Mouse (Mus musculus) neural tube, embryonic 11.5 days (tissue): ENCODE measurements at regions not wholly inside any gene's neighbourhood (a gene's known extent, or its start where the extent isn't known, plus 50 kb on each side); places are given as distances from the start of the nearest gene placed in this dataset.
"Not testable (repeated sequence)": the region's sequence is repeated elsewhere in the genome, so short reads cannot be mapped to it uniquely, and the experiment has no call there.

Experiments
- ATAC-seq: fragments of 200-750 bp; cut with Nextera tagmentation; 2 replicates; pipeline ENCODE4 v1.8.0; 2017; ENCODE audit warnings: moderate number of reproducible peaks, mild to moderate bottlenecking, moderate TSS enrichment, moderate library complexity; ENCODE audit not compliant: insufficient read depth, low FRiP score, low TSS enrichment
- DNase-seq: peaks from one replicate; pipeline ENCODE4 v3.0.0-alpha.2; 2015; ENCODE audit warnings: low spot score
- H3K27ac ChIP-seq: fragments of 300-500 bp; sonication (generic); 2 replicates; pipeline ENCODE4 v1.5.1; 2014; ENCODE audit warnings: low read depth, mild to moderate bottlenecking, low read length
- H3K27me3 ChIP-seq: fragments of 300-500 bp; sonication (generic); 2 replicates; pipeline ENCODE4 v1.6.1; 2014; ENCODE audit warnings: mild to moderate bottlenecking, low read length, mixed read lengths; ENCODE audit not compliant: control insufficient read depth, insufficient read depth
- H3K36me3 ChIP-seq: fragments of 300-500 bp; sonication (generic); 2 replicates; pipeline ENCODE4 v1.6.1; 2014; ENCODE audit warnings: mild to moderate bottlenecking, low read length, moderate library complexity, mixed read lengths; ENCODE audit not compliant: control insufficient read depth, insufficient read depth
- H3K4me1 ChIP-seq: fragments of 300-500 bp; sonication (generic); 2 replicates; pipeline ENCODE4 v1.6.1; 2014; ENCODE audit warnings: low read length, mixed read lengths; ENCODE audit not compliant: control insufficient read depth, insufficient read depth
- H3K4me2 ChIP-seq: fragments of 300-500 bp; sonication (generic); 2 replicates; pipeline ENCODE4 v1.6.1; 2014; ENCODE audit warnings: low read depth, mild to moderate bottlenecking, moderate library complexity
- H3K4me3 ChIP-seq: fragments of 300-500 bp; sonication (generic); 2 replicates; pipeline ENCODE4 v1.5.1; 2014; ENCODE audit warnings: low read depth, low read length
- H3K9ac ChIP-seq: fragments of 300-500 bp; sonication (generic); 2 replicates; pipeline ENCODE4 v1.6.1; 2014; ENCODE audit warnings: mild to moderate bottlenecking, low read length
- H3K9me3 ChIP-seq: fragments of 300-500 bp; sonication (generic); 2 replicates; pipeline ENCODE4 v1.6.1; 2016; ENCODE audit warnings: low read length; ENCODE audit not compliant: control insufficient read depth
- WGBS: fragments of 180-500 bp; shearing (Covaris S2); extraction: QIAGEN DNeasy Blood & Tissue Kit; methylation state at CpG from one replicate; pipeline ENCODE4 v1.1.7; 2014; 5-methylcytosine and 5-hydroxymethylcytosine counted together

DNA sequence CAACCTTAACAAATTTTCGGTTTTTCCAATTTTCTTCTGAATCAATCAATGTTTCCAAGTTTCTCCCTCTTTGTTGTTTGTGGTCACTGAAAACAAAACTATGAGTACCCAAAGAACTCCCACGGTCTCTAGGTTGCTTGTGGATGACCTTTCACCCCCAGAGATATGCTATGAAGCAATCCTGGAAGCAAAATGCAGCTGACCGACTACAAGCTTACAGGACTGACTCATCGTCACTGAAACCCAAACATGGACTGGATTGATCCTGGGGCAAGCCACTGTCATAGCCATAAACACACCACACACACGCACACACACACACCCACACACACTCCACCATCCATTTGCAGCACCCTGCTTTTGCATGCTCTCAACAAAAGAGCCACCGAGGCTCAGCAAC, 134.7 kb upstream of the Fam3c start:
- ATAC-seq, result no peak
- no peaks in the 10 kb centered on the region for H3K9me3 ChIP-seq
- H3K9ac ChIP-seq, result no peak overlapping the region
- H3K27ac ChIP-seq, result no peak overlapping the region
- H3K4me3 ChIP-seq, result no peak overlapping the region
- no peaks in the 10 kb centered on the region for H3K4me1 ChIP-seq
- WGBS, result 94% methylated on average over 6 of the region's 6 CpGs
- no peak for DNase-seq
- no peaks in the 10 kb centered on the region for H3K36me3 ChIP-seq
- H3K4me2 ChIP-seq, result no peak overlapping the region
- no peaks in the 10 kb centered on the region for H3K27me3 ChIP-seq

DNA sequence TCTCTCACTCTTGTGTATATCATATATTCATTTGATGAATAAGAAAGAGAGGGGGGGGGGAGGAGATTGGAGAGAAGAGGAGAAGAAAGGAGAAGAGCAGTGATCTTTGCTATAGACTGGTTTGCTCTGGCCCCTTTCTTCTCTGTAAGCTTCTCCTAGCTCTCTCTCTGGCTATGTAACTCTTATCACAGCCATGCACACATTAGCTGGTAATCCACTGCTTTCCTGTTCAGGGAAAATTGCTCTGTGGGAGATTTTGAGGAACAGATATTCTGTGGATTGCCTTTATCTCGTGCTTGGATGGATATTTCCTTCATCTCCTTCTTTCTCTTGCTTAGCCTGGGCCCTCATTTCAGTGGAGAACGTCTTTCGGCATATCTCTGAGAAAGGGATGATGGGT, 131.4 kb upstream of the Fam3c start:
- H3K4me3 ChIP-seq, result no peak overlapping the region
- ATAC-seq, result no peak
- H3K9ac ChIP-seq, result no peak overlapping the region
- no peak overlapping the region for H3K4me2 ChIP-seq
- H3K36me3 ChIP-seq, result no peaks in the 10 kb centered on the region
- H3K27me3 ChIP-seq, result no peaks in the 10 kb centered on the region
- H3K27ac ChIP-seq, result no peak overlapping the region
- H3K4me1 ChIP-seq, result no peaks in the 10 kb centered on the region
- DNase-seq, result no peak
- WGBS, result 87% methylated on average over 3 of the region's 3 CpGs
- H3K9me3 ChIP-seq, result no peaks in the 10 kb centered on the region

DNA sequence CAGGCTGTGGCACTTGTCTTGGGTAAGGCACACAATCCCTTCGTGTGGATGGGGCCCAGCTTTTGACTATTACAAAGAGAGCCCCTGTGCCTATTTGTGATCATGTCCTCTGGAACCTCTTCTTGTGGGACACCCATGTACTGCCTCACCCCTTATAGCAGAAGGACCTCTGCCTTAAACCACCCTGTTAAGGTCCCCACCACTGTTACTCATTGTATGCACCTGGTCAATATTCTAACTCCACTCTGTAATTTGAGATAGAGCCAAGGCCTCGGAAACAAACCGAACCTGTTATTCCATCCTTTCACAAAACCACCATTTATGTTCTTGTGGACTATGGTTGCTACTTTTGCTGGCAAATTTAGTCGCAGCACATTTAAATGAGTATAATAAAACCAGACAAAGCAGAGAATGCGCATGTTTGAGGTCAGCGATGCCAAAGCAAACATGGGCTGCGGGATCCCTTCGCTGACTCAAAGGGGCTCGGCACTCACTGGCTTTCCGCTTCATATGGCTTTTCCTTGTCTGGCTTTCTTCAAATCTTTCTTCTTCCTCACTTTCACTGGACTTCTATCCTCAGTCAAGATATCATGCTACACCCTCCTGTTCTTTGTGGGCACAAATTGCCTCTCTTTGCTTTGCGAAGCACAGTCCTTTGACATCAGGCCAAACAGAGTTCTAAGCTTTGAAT, 129.9 kb upstream of the Fam3c start:
- Histone ChIP-seq H3K27ac (no peak overlapping the region), H3K4me2 (no peak overlapping the region), H3K4me1 (no peaks in the 10 kb centered on the region), H3K9ac (no peak overlapping the region), H3K9me3 (no peaks in the 10 kb centered on the region), H3K36me3 (no peaks in the 10 kb centered on the region), H3K4me3 (no peak overlapping the region), H3K27me3 (no peaks in the 10 kb centered on the region)
- no peak for ATAC-seq
- 80% methylated on average over 11 of the region's 11 CpGs for WGBS
- DNase-seq, result no peak

DNA sequence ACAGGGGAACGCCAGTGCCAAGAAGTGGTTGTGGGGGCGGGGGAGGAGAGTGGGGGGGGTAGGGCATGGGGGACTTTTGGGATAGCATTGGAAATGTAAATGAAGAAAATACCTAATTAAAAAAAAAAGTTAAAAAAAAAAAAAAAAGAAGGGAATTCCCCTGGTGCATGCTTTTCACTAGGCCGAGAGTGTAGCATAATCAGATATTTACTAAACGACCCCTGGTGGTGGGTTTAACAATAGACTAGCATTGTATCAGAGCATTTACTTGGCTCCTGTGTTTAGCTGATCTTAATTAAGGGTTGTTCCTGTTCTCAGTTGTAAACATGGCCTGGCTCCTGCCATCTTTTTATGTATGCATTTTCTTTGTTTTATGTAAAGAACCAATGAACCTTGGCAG, 126.2 kb upstream of the Fam3c start:
- not testable (repeated sequence) for H3K27me3 ChIP-seq, H3K4me1 ChIP-seq, H3K9ac ChIP-seq, H3K9me3 ChIP-seq, H3K4me3 ChIP-seq, H3K36me3 ChIP-seq, ATAC-seq, H3K27ac ChIP-seq, DNase-seq, H3K4me2 ChIP-seq
- 85% methylated on average over 4 of the region's 4 CpGs for WGBS

DNA sequence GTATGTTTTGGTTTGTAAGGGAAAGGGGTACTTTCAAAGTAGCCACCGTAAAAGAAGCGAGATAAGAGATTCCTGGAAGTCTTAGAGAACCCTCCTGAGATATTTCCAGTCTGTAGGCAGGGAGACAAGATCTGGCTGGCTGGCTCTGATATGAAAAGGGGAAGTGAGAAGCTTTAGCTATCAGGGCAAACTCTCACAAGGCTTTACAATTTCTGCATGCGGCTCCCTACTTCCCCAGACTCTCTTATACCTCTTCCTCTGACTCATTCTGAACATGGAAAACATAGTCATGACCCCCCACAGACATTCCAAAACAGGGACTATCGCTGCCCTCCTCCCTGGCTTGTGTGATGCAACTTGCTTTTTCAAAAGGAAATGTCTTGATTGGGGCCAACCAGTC, 118.6 kb upstream of the Fam3c start:
- 88% methylated on average over 4 of the region's 4 CpGs for WGBS
- no peaks in the 10 kb centered on the region for H3K27me3 ChIP-seq
- H3K36me3 ChIP-seq, result no peaks in the 10 kb centered on the region
- no peak overlapping the region for H3K4me3 ChIP-seq
- DNase-seq (no peak), ATAC-seq (no peak)
- no peak overlapping the region for H3K27ac ChIP-seq
- H3K4me2 ChIP-seq, result no peak overlapping the region
- H3K9ac ChIP-seq, result no peak overlapping the region
- no peaks in the 10 kb centered on the region for H3K9me3 ChIP-seq
- H3K4me1 ChIP-seq, result no peaks in the 10 kb centered on the region

DNA sequence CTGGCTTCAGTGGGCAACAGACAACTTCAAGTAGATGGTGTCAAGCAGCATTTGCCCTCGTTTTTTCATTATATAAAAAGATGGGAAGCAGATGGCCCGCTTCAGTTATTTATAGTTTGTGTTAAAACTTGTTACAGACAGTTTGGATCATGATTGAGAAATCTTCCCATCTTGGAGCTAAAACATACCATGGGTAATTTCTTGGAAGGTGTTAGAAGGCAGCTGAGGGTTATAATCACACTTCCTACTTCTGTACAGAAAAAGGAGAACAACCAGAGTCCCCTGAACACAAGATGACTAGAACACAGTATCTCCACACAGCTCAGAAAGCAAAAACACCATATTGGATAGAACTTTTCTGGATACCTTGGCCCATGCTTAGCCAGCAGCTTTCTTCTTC, 118.0 kb upstream of the Fam3c start:
- no peak overlapping the region for H3K4me3 ChIP-seq
- no peaks in the 10 kb centered on the region for H3K36me3 ChIP-seq
- H3K9ac ChIP-seq, result no peak overlapping the region
- H3K4me2 ChIP-seq, result no peak overlapping the region
- DNase-seq (no peak), ATAC-seq (no peak)
- no peak overlapping the region for H3K27ac ChIP-seq
- no peaks in the 10 kb centered on the region for H3K9me3 ChIP-seq
- H3K4me1 ChIP-seq, result no peaks in the 10 kb centered on the region
- 71% methylated on average over 2 of the region's 2 CpGs for WGBS
- H3K27me3 ChIP-seq, result no peaks in the 10 kb centered on the region

DNA sequence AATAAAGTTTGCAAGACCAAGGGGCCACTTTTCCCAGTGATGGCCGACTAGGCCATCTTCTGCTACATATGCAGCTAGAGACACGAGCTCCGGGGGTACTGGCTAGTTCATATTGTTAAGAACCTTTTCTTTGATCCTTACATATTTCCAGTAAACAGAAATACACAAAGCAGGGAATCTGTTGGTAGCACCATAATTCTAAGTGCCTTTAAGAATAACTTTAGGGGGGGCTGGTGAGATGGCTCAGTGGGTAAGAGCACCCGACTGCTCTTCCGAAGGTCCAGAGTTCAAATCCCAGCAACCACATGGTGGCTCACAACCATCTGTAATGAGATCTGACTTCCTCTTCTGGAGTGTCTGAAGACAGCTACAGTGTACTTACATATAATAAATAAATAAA, 116.4 kb upstream of the Fam3c start:
- 86% methylated on average over 5 of the region's 5 CpGs for WGBS
- H3K36me3 ChIP-seq, H3K4me2 ChIP-seq, H3K27me3 ChIP-seq, H3K4me3 ChIP-seq, H3K27ac ChIP-seq, H3K9me3 ChIP-seq, H3K9ac ChIP-seq, H3K4me1 ChIP-seq, DNase-seq, ATAC-seq: not testable (repeated sequence)

DNA sequence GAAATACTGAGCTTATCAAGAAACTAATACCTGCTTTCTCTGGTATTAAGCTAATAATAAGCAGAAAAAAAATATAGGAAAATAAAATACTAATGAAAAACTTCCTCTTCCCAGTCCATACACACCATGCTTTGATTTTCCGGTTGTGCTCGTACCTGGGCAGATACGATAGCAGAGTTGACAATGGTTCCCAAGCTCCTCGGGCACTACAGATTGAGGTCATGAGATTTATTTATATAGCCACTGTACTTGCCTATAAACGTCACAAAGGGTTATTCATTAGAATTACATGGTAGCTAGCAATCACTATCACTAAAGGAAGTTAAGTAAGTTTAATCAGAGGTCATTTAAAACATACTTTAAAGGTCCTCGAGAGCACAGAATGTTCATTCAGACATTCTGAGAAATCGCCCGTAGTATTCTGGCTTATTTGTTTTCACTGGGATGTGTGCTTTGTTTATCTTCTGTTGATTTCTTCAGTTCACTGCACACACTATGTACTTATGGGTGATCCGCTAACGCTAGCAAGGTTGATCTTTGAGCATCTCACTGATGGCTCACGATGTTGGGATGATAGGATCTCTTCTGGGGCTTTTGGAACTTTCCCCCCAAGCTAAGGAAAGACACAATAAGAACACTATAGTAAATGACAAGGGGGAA, 111.4 kb upstream of the Fam3c start:
- H3K9ac ChIP-seq, result no peak overlapping the region
- no peaks in the 10 kb centered on the region for H3K9me3 ChIP-seq
- no peak for ATAC-seq
- H3K27me3 ChIP-seq, result no peaks in the 10 kb centered on the region
- H3K4me2 ChIP-seq, result no peak overlapping the region
- no peak overlapping the region for H3K4me3 ChIP-seq
- WGBS, result 86% methylated on average over 11 of the region's 11 CpGs
- H3K27ac ChIP-seq, result no peak overlapping the region
- DNase-seq, result no peak
- H3K4me1 ChIP-seq, result no peaks in the 10 kb centered on the region
- no peaks in the 10 kb centered on the region for H3K36me3 ChIP-seq

DNA sequence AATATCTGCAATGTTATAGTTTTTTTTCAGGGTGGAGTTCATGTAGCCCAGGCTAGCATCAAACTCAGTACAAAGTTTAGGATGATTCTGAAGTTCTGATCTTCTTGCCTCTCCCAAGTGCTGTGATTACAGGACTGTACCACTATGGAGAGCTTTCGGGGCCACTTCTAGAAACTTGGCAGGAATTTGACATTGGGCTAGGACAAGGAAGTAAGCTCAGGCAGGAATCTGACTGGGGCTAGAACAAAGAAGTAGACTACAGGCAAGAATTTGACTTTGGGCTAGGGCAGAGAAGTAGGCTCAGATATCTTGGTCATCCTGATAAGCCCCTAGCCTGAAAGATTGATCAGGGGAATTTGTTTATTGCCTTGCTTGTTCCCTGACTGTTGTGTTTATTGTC, 109.9 kb upstream of the Fam3c start:
- no peaks in the 10 kb centered on the region for H3K27me3 ChIP-seq
- DNase-seq, result no peak
- no peaks in the 10 kb centered on the region for H3K4me1 ChIP-seq
- ATAC-seq, result no peak
- WGBS, result 90% methylated on average over 1 of the region's 1 CpGs
- H3K9ac ChIP-seq, result no peak overlapping the region
- no peak overlapping the region for H3K4me2 ChIP-seq
- no peaks in the 10 kb centered on the region for H3K36me3 ChIP-seq
- no peaks in the 10 kb centered on the region for H3K9me3 ChIP-seq
- H3K4me3 ChIP-seq, result no peak overlapping the region
- no peak overlapping the region for H3K27ac ChIP-seq
